Mouse (Mus musculus) bone marrow, adult 2 months (tissue): ENCODE data around the gene Elf2. TPM values are rescaled to one million over a fixed set of nuclear protein-coding genes. Genes with fewer than 3 reads are reported as not detected.

Experiments used
- H3K27ac ChIP-seq: fragments of 200-500 bp; 2 replicates; pipeline ENCODE4 v1.5.1; 2012; ENCODE audit warnings: low read depth, mild to moderate bottlenecking, control low read depth, inconsistent platforms, low read length; ENCODE audit not compliant: control insufficient read depth, poor library complexity, insufficient read depth
- H3K4me1 ChIP-seq: fragments of 200-500 bp; 2 replicates; pipeline ENCODE4 v1.6.1; 2011; ENCODE audit warnings: low read length; ENCODE audit not compliant: control insufficient read depth, insufficient read depth
- H3K4me3 ChIP-seq: fragments of 200-500 bp; replicated peaks from 2 replicates; pipeline ENCODE3; 2011; ENCODE audit warnings: mild to moderate bottlenecking, low read depth, low read length, control low read depth; ENCODE audit not compliant: control insufficient read depth
- CTCF ChIP-seq: fragments of 200-500 bp; IDR thresholded peaks from 2 replicates; pipeline ENCODE4 v1.5.1; 2011; ENCODE audit warnings: low read length, control low read depth; ENCODE audit not compliant: control insufficient read depth, insufficient read depth
- POLR2A ChIP-seq: fragments of 200-500 bp; IDR thresholded peaks from 2 replicates; pipeline ENCODE4 v1.6.1; 2011; ENCODE audit warnings: low read depth, mild to moderate bottlenecking, control low read depth, low read length, borderline replicate concordance; ENCODE audit not compliant: control insufficient read depth
- WGBS: fragments of 180-500 bp; shearing (Covaris S2); methylation state at CpG from one replicate; pipeline ENCODE4 v1.1.7; 2018; 5-methylcytosine and 5-hydroxymethylcytosine counted together
- polyA plus RNA-seq: library from polyadenylated mRNA; stranded (reverse); fragments of >200 nt; gene quantifications from 2 replicates; pipeline ENCODE4 v1.2.4, GENCODE M21; 2011; ENCODE audit warnings: low replicate concordance; ENCODE audit not compliant: missing spikeins, insufficient read depth, insufficient read length

The Elf2 gene
- polyA plus RNA-seq, 1 experiment, result 27.6 TPM

GRCm38 (mm10) chr3:51379786-51380659 lies 39.6 kb upstream of the Elf2 start:
- Histone ChIP-seq H3K4me3 (no peak overlapping the region), H3K4me1 (peaks cover 3% of the 10 kb centered on the region; the same call in 1 of the 2 replicates), H3K27ac (no peak overlapping the region)
- no peak for TF ChIP-seq CTCF
- TF ChIP-seq POLR2A, result no peak
- WGBS, result 78% methylated on average over 5 of the region's 5 CpGs

- Histone ChIP-seq H3K4me1 (peaks cover 3% of the 10 kb centered on the region; the same call in 1 of the 2 replicates), H3K27ac (peak overlapping the region; percentile 36)
These were observed 38.1 kb upstream of the Elf2 start for GRCm38 (mm10) chr3:51378665-51378946.

GRCm38 (mm10) chr3:51377878-51378664 lies 37.6 kb upstream of the Elf2 start:
- 24% methylated on average over 31 of the region's 31 CpGs for WGBS
- no peak for TF ChIP-seq CTCF
- Histone ChIP-seq H3K27ac (peak overlapping the region; percentile 36), H3K4me1 (peaks cover 3% of the 10 kb centered on the region; the same call in 1 of the 2 replicates), H3K4me3 (peak overlapping the region; percentile 39)

More at GRCm38 (mm10) chr3:51378665-51378946, 38.1 kb upstream of the Elf2 start:
- H3K4me3 ChIP-seq, result peak overlapping the region; percentile 39
- no peak for TF ChIP-seq CTCF
- no peak for TF ChIP-seq POLR2A
- WGBS, result 74% methylated on average over 3 of the region's 3 CpGs

GRCm38 (mm10) chr3:51375307-51376265 lies 35.1 kb upstream of the Elf2 start:
- no peak overlapping the region for H3K4me3 ChIP-seq
- 60% methylated on average over 19 of the region's 19 CpGs for WGBS
- TF ChIP-seq POLR2A, result no peak
- TF ChIP-seq CTCF, result peak; percentile 36; the same call in 1 of the 2 replicates
- peaks cover 3% of the 10 kb centered on the region; the same call in 1 of the 2 replicates for H3K4me1 ChIP-seq
- no peak overlapping the region for H3K27ac ChIP-seq

- no peak overlapping the region for H3K4me3 ChIP-seq
- 68% methylated on average over 5 of the region's 5 CpGs for WGBS
These were observed 33.1 kb upstream of the Elf2 start for GRCm38 (mm10) chr3:51373544-51373943.

GRCm38 (mm10) chr3:51372883-51373282 lies 32.4 kb upstream of the Elf2 start:
- no peak overlapping the region for H3K4me3 ChIP-seq
- peaks cover 1% of the 10 kb centered on the region; the same call in 1 of the 2 replicates for H3K4me1 ChIP-seq
- TF ChIP-seq POLR2A, result no peak
- 43% methylated on average over 5 of the region's 5 CpGs for WGBS
- no peak overlapping the region for H3K27ac ChIP-seq

More at GRCm38 (mm10) chr3:51373544-51373943, 33.1 kb upstream of the Elf2 start:
- H3K27ac ChIP-seq, result no peak overlapping the region
- H3K4me1 ChIP-seq, result peaks cover 2% of the 10 kb centered on the region; the same call in 1 of the 2 replicates
- no peak for TF ChIP-seq POLR2A
- no peak for TF ChIP-seq CTCF

DNA sequence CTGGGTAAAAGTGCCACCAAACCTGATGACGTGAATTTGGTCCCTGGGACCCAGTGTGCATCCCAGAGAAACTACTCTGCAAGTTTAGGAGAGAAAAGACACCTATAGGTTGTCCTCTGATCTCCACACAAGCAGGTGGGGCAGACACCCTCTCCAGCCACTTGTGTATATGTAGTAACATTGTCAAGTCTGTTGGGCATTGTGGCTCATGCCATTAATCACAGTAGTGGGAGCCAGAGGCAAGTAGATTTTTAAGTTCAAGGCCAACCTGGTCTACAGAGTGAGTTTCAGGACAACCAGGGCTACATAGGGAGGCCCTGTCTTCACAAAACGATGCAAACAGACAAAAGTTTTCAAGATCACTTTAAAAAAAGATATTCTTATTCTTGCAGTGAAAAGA lies 31.4 kb upstream of the Elf2 start:
- H3K4me3 ChIP-seq, result no peak overlapping the region
- H3K4me1 ChIP-seq, result peaks cover 1% of the 10 kb centered on the region; the same call in 1 of the 2 replicates
- 86% methylated on average over 2 of the region's 2 CpGs for WGBS
- TF ChIP-seq POLR2A (no peak), CTCF (no peak)
- H3K27ac ChIP-seq, result no peak overlapping the region
